Mouse (Mus musculus) brain, embryonic 14.5 days (tissue): ENCODE measurements at regions not wholly inside any gene's neighbourhood (a gene's known extent, or its start where the extent isn't known, plus 50 kb on each side); places are given as distances from the start of the nearest gene placed in this dataset.

Experiments used
- CTCF ChIP-seq: fragments of 200-500 bp; IDR thresholded peaks from 2 replicates; pipeline ENCODE4 v1.5.1; 2012; ENCODE audit warnings: inconsistent platforms, mild to moderate bottlenecking, moderate library complexity, borderline replicate concordance; ENCODE audit not compliant: insufficient read depth, insufficient read length; ENCODE audit errors: extremely low read depth
- POLR2A ChIP-seq: fragments of 200-500 bp; IDR thresholded peaks from 2 replicates; pipeline ENCODE4 v1.6.1; 2012; ENCODE audit warnings: mild to moderate bottlenecking, inconsistent platforms, borderline replicate concordance; ENCODE audit not compliant: poor library complexity, insufficient read depth, insufficient read length, severe bottlenecking; ENCODE audit errors: extremely low read depth

DNA sequence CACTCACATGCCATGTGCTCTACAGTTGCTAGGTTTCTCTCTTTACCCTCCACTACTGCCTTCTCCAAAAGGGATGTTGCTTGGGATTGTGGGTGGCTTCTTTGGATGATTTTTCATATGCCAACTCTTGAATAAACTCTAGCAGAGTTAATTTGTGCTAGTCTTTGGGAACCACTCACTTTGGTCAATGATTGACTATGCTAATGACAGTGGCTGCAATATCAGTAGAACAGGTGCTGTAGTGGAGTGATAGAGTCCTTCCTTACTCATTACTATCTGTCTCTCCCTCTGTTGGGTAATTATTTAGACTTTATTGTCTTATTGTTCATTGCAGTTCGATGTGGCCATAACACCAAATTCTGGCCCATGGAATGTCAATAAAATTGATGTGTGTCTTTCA, 969.0 kb downstream of the Synb start:
- TF ChIP-seq POLR2A (no peak), CTCF (no peak)
